Mouse (Mus musculus) spleen, postnatal 36 days (tissue): Measurements from ENCODE around the gene Tnpo3.

Experiments
- DNase-seq, 2 experiments: peaks; one replicate each; pipeline ENCODE4 v3.0.0; 2022; ENCODE audit warnings: low spot score in 2 of 2, mixed read lengths in 1 of 2

Gene Tnpo3

DNA sequence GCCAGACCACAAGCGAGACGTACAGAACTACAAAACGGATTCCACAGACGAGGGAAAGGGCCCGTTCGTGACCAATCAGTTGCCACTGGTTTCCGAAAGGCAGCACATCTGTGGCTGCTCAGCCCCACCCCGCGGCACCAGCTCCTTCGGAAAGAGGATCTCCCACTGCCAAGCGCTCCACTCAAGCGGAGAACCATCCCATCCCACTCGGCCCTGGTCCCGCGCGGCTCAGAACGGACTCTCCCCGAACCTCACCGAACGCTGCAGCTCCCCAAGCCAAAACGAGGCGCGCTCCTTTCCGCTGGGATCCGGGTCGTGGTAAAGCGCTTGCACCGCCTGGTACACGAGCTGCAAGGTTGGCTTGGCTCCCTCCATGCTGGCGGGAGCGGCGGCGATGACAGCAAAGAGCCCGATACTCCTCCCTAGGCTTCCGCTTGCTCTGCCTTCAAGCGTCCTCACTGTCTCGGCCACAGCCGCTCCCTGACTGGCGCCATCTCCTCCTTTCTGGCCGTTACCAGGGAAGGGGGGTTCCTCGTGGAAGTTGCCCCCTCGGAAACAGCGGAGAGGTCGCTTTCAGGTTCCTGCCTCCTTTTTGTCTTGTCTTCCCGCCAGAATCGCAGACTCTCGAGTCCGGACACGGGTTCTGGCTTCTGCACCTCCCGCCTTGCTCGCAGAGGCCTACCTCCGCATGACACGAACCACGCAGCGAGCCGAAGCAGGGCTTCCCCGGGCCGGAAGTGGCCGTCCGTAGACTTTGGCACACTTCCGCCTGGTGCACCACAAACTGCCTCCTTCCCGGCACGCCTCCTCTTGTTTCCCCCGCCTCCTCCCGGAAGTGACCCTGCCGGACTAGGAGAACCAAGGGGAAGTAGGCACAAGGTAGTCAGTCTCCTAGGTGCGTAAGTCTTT lies at the start of gene Tnpo3:
Tnpo3 (minus strand) TSS at position 777 of the 909 bp plus-strand sequence.
- peak; percentile 92 to 95 for DNase-seq

DNA sequence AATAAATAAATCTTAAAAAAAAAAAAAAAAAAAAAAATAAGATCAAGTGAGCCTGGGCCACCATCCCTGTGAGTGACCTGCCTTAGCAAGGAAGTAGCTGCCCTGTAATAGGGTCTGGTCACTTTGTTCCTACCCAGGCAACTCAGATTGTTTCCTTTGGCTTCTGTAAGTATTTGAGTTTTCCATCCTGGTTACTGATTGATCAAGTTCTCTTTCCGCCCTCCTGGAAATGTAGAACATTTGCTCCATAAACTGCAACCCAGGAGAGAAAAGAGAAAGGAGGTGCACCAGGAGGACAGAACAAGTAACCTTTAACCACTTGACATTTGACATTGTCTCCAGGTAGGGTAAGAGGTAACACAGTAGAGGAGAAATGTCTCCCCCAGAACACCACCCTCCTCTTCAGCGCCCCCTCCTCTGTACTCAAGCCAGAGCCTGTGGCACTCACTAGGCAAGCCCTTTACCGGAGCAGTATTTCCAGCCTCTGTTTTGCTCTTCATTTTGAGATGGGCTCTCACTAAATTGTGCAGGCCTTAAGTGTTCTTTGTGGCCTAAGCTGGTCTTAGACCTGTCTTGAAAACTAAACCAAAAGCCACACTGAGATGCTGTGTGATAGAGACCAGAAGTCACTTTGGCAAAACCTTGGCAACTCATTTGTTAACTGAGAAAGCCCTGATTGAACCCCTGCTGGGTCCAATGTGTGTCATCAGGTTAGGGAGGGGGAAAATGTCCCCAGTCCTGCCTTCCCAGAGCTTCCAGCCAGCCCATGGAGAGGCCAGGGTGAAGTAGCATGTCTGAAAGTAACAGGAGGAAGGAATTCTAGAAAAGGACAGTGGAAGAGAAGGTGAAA lies 49.2 kb upstream of the Tnpo3 start:
- no peak for DNase-seq

DNA sequence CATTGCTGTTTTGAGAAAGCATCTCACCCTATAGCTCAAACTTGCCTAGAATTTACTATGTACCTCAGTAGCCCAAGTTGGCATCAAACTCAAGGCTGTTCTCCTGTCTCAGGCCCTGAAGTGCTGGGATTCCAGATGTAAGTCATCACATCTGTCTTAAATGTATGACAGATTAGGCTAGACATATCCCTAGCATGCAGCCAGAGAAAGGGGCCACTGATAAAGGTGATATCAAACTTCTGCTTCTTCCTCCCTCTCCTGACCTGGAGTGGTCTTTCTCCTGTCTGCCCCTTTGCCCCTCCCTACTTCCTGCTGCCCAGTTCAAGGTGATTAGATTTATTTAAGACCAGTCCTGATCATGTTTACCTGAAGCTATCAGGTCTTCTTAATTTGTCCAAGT lies 43.6 kb upstream of the Tnpo3 start:
- no peak for DNase-seq

DNA sequence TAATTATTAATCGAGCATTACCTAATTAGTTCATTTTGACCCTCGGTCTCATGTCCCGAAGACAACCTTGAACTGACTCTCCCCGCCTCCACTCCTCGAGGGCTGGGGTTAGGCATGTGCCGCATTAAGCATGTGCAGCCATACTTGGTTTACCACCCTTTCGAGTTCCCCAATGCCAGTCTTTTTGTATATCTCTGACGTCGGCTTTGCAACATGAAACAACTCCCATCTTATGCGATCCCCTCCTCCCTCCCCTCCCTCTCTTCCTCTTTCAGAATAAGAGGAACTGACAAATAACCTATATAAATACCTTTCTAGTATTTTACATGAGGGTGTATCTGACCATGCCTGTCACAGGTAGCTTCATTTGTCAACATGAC lies 40.5 kb upstream of the Tnpo3 start:
- DNase-seq = peak in 1 of 2 experiments; percentile 2

DNA sequence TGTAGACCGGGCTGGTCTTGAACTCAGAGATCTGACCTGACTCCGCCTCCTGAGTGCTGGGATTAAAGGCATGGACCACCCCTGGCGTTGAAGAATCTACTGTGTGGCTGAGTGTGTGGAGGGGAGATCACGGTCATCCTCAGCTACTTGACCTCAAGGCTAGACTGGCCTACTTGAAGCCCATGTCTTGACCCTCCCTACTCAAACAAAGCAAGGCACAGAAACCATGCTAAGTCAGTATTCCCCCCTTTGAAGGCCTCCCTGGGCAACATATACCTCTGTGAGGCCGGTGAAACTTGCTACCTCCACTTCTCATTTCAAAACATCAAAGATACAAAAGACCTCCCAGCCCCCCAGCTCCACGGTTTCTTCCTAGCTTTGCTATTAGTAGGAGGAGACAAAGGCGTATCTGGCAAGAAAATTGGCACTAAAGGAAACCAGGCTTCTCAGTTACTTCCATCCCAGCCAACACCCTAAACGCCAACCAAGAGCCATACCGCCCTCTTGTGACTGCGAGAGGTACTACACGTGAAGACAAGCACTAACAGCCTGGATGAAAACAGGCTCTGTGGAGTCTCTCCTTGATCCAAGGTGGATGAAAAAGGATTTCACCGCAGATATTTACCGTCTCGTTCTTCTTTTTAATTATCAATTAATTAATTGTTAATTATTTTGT lies 39.9 kb upstream of the Tnpo3 start:
- peak; percentile 68 to 77 for DNase-seq

DNA sequence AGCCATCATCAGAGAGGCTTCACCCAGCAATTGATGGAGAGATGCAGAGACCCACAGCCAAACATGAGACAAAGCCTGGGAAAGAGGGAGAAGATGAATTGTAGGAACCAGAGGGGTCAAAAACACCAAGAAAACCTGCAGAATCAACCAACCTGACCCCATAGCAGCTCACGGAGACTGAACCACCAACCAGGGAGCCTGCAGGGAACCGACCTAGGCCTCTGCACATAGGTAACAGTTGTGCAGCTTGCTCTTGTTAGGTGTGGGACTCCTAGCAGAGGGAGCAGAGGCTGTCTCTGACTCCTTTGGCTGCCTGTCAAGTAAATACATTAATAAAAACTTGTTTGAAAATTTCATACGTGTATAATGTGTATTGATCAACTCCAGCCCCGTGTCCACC lies 32.1 kb upstream of the Tnpo3 start:
- DNase-seq = no peak

DNA sequence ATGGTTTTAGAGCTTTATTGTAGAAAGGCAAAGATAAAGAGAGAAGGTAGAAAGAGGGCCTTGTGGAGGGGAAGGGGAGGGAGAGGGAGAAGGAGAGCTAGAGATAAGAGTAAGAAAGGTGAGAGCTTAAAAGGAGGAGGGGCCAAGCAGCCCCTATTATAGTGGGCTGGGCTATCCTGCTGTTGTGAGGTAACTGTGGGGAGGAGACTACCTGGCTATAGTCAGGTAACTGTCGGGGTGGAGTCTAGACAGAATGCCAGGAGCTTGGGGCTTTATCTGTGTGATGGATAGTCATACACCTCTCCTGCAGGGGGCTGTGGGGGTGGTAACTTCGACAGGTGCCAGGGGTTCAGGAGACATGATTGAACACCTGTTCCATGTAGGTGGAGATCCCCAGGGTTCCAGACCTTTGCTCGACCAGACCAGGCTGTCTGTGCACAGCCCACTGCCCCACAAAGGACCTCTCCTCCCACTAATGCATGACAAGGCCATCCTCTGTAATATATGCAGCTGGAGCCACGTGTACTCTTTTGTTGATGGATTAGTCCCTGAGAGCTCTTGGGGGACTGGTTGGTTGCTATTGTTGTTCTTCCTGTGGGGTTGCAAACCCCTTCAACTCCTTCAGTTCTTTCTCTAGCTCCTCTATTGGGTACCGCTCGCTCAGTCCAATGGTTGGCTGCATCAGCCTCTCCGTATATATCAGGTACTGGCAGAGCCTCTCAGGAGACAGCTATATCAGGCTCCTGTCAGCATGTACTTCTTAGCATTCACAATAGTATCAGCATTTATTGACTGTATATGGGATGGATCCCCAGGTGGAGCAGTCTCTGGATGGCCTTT lies 30.1 kb upstream of the Tnpo3 start:
- DNase-seq = no peak

DNA sequence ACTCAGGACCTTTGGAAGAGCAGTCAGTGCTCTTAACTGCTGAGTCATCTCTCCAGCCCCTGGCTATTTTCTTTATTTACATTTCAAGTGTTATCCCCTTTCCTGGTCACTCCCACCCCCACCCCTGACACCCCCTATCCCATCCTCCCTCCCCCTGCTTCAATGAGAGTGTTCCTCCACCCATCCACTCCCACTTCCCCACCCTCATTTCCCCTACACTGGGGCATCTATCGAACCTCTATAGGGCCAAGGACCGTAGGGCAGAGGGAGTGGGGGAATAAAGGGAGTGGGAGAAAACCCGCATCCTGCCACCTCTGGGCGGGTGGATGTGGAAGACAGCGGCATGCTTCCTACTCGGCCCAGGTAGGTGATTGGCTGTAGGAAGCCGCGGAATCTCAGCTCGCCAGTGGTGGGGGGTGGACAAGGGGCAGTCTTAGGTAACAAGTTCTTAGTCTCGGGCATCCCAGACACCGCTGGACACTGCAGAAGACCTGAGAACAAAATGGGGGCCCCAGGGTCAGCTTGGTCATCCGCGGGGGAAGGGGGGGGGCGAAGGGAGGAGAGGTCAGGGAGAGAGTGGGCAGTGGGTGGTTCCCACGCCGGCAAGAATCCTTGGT lies 29.3 kb upstream of the Tnpo3 start:
- no peak for DNase-seq

DNA sequence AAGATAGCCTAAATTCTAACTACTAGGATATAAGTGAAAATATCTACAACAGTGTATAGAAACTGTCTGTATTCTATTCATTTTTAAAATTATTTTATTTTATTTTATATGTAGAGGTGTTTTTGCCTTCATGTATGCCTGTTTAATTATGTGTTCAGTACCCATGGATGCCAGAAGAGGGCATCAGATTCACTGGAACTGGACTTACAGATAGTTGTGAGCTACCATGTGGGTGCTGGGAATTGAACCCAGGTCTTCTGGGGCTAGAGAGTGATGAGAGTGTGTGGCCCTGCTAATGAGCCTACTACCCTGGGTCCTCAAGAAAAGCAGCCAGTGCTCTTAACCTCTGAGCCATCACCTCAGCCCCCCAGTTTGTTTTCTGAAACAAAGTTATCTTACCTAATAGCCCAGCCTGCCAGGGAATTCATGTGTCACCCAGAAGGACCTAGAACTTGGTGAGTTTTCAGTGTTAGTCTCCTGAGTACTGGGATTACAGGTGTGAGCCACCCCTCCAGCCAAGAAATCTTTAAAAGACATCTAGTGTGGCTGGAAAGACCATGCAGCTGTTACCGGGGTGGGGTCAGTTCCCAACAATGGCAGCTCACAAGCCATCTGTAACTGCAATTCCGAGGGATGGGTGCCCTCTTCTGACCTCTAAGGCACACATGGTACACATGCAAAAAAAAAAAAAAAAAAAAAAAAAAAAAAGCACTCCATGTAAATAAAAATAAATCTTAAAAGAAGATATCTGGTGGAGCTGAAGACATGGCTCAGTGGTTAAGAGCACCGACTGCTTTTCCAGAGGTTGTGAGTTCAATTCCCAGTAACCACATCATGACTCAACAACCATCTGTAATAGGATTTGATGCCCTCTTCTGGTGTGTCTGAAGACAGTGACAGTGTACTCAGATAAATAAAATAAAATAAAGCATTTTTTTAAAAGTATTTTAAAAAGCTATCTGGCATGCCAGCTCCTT lies 28.0 kb upstream of the Tnpo3 start:
- DNase-seq = no peak

DNA sequence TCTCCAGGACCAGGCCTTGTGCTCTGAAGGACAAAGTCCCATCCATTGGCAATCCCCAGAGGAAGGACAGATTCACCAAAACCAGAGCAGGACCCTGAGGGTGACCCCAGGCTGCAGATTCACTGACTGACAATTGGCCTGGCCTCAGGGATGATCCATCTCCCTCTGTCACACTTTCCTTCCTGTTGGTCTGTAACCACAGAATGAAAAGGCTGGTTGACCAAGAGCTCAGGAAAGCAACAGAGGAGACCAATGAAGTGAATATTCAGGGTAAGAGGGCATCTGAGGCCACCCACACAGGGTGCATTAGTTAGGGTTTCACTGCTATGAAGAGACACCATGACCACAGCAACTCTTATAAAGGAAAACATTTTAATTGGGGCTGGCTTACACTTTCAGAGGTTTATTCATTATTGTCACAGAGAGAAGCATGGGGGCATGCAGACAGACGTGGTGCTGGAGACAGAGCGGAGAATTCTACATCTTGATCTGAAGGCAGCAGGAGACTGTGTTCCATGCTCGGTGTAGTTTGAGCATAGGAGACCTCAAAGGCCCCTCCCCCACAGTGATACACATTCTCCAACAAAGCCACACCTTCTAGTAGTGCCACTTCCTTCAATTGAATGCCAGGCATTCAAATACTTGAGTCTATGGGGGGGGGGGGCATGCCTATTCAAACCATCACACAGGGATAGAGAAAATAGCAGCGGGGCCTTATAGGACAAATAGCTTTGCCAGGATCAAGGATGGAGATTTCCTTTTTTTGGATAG lies 26.8 kb upstream of the Tnpo3 start:
- no peak for DNase-seq

DNA sequence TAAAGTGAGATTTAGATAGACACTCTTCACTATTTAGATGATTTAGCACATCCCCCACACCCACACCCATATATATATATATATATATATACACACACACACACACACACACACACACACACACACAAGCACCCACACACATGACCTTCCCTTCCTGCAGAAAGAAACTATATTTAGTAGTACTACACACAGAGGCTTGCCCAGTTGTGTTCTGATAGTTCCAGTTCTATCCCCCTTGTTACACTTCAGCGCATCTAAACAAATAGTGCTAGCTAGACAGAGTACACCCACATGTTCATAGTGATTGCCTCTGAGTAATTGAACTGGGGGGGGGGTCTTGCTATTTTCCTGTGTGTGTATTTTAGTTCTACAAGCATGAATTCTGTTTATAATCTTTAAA lies 24.9 kb upstream of the Tnpo3 start:
- no peak for DNase-seq

DNA sequence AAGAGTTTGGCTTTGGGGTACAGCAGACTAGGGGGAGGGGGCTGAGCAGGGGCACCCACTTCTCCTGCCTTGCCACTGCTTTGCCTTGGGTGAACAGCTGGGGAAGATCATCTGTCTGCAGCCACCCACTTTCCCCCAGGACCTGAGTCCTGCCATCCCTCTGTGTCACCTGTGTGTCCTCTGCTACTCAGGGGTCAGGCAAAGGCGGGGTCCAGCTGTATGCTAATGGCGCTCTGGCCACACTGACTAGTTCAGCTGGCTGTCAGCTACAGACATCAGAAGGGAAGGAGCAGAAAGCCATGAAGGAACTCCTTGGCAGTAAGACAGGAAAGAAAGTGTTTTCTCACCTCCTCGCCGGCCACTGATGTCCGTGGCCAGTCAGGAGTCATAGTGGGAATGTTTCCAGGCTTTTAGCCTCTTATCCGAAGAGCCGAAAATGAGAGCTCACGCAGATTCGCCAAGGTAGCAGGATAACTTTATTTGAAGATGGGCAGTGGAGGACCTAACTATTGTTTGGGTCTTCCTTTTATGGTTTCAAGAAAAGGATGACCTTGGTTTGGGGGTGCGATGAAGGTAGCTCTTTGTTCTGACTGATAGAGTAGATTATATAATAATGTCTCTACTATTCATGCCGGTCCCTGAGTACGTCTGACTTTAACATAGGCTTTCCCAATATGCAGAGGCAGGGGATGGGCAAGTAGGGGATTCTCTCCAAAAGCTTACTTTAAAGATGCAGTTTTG lies 23.0 kb upstream of the Tnpo3 start:
- no peak for DNase-seq

DNA sequence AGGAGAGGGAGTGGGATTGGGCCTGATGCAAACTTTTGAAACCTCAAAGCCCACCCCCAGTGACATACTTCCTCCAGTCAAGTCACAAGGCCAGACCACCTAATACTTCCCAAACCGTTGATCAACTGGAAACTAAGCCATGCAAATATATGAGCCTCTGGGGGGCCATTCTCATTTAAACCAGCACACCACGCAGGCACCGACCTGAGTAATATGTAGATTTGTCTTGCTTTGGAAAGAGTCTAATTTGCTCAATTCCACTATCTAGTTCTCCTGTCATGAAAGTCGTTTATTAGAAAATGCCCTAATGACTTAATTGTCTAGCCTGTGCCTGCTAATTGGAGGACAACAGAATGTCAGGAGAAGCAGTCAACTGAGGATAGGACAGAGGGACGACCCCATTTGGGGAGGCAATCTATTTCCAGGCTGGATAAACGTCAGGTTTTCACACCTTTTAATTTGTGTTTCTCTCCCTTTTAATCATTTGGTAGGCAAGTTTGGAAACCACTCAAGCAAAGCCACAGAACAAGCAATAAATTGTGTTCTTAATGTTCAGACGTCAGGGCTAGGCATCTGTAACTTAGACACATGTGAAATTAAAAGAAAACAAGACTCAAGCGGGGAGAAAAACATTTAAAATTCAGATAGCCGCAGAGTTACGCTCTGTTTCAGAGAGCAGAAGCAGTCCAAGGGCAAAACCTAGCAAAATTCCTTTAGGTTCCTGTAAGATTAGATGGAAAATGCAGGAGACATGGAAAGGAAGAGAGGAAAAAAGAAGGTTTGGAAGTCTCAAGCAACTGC lies 22.3 kb upstream of the Tnpo3 start:
- DNase-seq = no peak

DNA sequence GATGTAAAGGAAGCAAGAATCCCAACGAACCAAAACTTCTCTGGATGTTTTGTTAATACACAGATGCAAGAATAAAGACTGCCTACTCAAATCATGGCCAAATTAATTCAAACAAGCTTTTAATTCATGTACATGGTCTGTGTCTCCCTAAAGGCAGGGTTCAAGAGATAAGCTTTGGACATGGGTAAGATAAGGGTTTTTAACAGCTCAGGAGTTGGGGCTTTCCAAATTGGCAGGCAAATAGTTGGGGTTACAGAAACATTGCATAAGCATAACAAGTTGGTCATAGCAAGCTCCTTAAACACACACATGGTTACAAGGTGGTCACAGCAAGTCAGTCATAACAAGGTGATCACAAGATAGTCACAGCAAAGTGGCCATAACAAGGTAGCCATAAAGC lies 20.5 kb upstream of the Tnpo3 start:
- no peak for DNase-seq

DNA sequence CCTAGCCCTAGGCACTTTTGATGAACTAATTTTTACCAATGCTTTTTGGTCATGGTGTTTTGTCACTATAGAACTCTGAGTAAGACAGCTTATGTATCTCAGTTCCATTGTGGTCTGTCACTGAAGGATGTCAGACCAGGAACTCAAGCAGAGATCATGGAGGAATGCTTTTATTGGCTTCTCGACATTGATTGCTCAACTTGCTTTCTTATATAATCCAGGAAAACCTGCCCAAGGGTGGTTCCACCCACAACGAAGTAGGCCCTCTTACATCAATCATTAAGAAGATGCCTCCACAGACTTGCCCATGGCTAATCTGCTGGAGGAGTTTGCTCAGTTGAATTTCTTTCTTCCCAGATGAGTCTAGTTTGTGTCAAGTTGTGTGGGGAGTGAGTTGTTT lies 18.1 kb upstream of the Tnpo3 start:
- DNase-seq = no peak

DNA sequence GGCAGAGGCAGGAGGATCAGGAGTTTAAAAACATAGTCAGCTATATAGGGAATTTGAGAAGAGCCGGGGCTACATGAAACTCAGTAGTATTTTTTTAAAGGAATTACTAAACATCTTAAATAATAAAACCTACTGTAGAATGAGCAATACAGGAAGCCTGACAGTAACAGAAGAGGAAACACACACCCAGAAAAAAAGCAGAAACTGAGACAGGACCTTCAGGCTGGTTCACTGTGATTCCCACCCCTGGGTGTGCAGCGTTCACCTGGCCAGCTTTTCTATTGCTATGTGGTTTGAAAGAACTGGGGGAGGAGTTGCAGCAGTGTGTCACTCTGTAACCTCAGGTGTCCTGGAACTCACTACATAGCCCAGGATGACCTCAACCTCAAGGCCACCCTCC lies 14.2 kb upstream of the Tnpo3 start:
- DNase-seq = no peak

DNA sequence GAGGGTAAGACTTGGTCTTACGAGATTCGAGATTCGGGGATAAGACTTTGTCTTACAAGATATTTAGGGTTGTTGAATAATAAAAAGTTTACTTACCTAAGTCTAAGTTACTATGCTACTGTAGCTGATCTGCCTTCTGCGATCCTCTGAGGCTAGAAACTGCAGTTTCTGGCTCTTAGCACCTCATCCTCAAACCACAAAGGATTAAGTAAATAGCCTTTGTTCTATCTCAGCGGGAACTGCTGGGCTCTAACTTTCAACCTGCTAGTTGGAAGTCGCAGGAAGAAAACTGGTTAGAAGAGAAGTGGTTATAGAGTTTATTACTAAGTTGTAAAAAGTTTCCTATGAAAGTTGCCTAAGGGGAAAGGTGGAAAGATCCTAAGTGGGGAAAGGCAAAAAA lies 12.6 kb upstream of the Tnpo3 start:
- DNase-seq = no peak
